Mouse (Mus musculus): ENCODE results near the gene Cep70.

- TF ChIP-seq CTCF (IDR thresholded peaks at IDR 0.05; ENCODE audit: borderline replicate concordance, insufficient read depth, low read depth, low read length) (no peak), POLR2A (IDR thresholded peaks at IDR 0.05; ENCODE audit: borderline replicate concordance, insufficient read depth, low read length) (no peak)
These were observed 76.3 kb downstream of the Cep70 start for GRCm38 (mm10) chr9:99319343-99319951.
